Mouse (Mus musculus): ENCODE data around the gene Tgm4. TPM values are rescaled to one million over a fixed set of nuclear protein-coding genes. Genes with fewer than 3 reads are reported as not detected.

Tgm4 gene
- total RNA-seq, 2 experiments from 2014 or later, result not detected

- intact Hi-C loops (cut with DNase I), result no loop called here
- no peak for DNase-seq
These were observed 68.9 kb downstream of the Tgm4 start for GRCm38 (mm10) chr9:123103425-123103824.

- intact Hi-C loops (cut with DNase I), result no loop called here
- DNase-seq, result no peak
These were observed 69.8 kb downstream of the Tgm4 start for GRCm38 (mm10) chr9:123104362-123104761.

GRCm38 (mm10) chr9:123107186-123107585 lies 72.7 kb downstream of the Tgm4 start:
- DNase-seq, result no peak
- intact Hi-C loops (cut with DNase I), result no loop called here

- intact Hi-C loops (cut with DNase I), result no loop called here
- DNase-seq, result no peak
These were observed 74.7 kb downstream of the Tgm4 start for GRCm38 (mm10) chr9:123109188-123109587.

GRCm38 (mm10) chr9:123111751-123112221 lies 77.3 kb downstream of the Tgm4 start:
- intact Hi-C loops (cut with DNase I), result loop anchor here (5.0 kb wide), 1 partner anchor 89 kb away; the partner anchor contains the start of gene Tmem42
- no peak for DNase-seq

GRCm38 (mm10) chr9:123112805-123113521 lies 78.4 kb downstream of the Tgm4 start, which contains the start of the genes Zdhhc3 and Exosc7:
Gene Zdhhc3, minus strand, starts transcription at chr9:123113205.
Gene Exosc7, plus strand, starts transcription at chr9:123113215.
- DNase-seq, result peak; percentile 92
- intact Hi-C loops (cut with DNase I), result loop anchor here (5.0 kb wide), 1 partner anchor 91 kb away; the partner anchor contains the start of gene Tmem42

GRCm38 (mm10) chr9:123113931-123114330 lies 79.4 kb downstream of the Tgm4 start:
- intact Hi-C loops (cut with DNase I), result loop anchor here (5.0 kb wide), 1 partner anchor 92 kb away; the partner anchor contains the start of gene Tmem42
- no peak for DNase-seq

GRCm38 (mm10) chr9:123115566-123115965 lies 81.0 kb downstream of the Tgm4 start:
- intact Hi-C loops (cut with DNase I), result no loop called here

More at GRCm38 (mm10) chr9:123115566-123115965, 81.0 kb downstream of the Tgm4 start:
- no peak for DNase-seq

Other genes starting within 250 kb of the Tgm4 start
- 10 to 100 TPM; 20.1 to 22.0 TPM for gene Tcaim, start 229.2 kb upstream of the Tgm4 start, total RNA-seq (2021)
- not detected for gene Gm35549, start 190.7 kb upstream of the Tgm4 start, total RNA-seq (2021)
- gene Zfp445, start 168.7 kb upstream of the Tgm4 start, total RNA-seq (2021), result 100 to 1,000 TPM in 1 of 2 experiments, 10 to 100 TPM in 1; 94.5 to 117 TPM
- gene Zkscan7, start 149.0 kb upstream of the Tgm4 start, total RNA-seq (2021), result 1 to 10 TPM; 4.6 to 6.4 TPM
- gene Zfp105, start 111.7 kb upstream of the Tgm4 start, total RNA-seq (2021), result 1 to 10 TPM; 5.6 to 6.9 TPM
- 10 to 100 TPM; 19.8 to 20.3 TPM for gene 1110059G10Rik, start 83.7 kb upstream of the Tgm4 start, total RNA-seq (2021)
- gene Kif15, start 83.7 kb upstream of the Tgm4 start, total RNA-seq (2021), result 10 to 100 TPM in 1 of 2 experiments, 1 to 10 TPM in 1; 7.0 to 11.2 TPM
- 10 to 100 TPM; 12.3 to 12.4 TPM for gene Tmem42, start 13.4 kb upstream of the Tgm4 start, total RNA-seq (2021)
- gene Zdhhc3, start 78.5 kb downstream of the Tgm4 start, total RNA-seq (2021), result 10 to 100 TPM; 50.7 to 53.5 TPM
- gene Exosc7, start 78.5 kb downstream of the Tgm4 start, total RNA-seq (2021), result 10 to 100 TPM; 23.0 to 29.2 TPM
- gene Clec3b, start 116.2 kb downstream of the Tgm4 start, total RNA-seq (2021), result 10 to 100 TPM; 69.1 to 72.0 TPM
- under 1 TPM; 0.07 to 0.20 TPM for gene Cdcp1, start 181.3 kb downstream of the Tgm4 start, total RNA-seq (2021)
- gene Tmem158, start 226.0 kb downstream of the Tgm4 start, total RNA-seq (2021), result 10 to 100 TPM; 15.9 to 16.6 TPM